12 mouse cellular contexts compared by ENCODE assay signal in the genomic region with DNA sequence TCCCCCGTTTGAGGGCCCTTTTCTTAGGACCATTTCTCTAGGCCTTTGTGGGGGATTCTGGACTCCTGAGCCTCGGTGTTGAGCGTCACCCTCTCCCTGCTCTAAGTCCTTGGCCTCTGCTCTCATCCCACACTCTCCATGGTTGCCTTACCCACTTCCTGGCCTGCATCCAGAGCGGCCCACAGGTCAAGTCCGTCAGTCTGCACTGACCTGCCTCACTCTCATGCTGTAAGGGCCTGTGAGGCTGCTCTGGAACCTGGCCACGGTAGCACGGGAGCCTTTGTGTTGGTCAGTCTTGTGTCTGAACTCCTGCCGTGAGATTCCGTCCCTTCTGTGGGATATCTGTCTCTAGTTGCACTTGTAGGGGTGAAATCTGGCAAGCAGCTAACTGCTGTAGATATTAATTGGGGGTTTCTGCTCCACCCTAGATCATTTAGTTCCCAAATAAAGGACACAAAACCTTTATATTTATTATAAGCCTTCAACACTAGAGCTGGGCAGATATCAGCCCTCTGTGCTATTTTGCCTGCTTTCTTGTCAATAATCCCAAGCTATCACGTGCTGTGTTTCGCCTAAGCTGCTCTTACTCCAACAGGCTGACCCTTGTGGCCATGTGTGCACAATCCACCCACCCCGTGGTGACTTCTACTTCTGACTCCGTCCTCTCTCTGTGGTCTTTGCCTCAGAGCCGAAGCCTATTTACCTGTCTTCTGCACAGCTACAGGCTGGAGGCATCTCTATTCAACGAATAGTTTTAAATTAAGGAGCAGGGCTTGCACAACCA.
DNase-seq lines count a peak whose midpoint lies in the region; ATAC-seq lines count a peak whose summit lies in the region.
"Had no signal": no experiment of that assay in that cellular context is flagged by ENCODE, and none has a peak within 500 bp of the region (broad histone marks: within the 10 kb centered on the region; RNA-seq: fewer than 3 reads in every experiment).

No protein-coding gene starts in this region.

- no peaks in the 10 kb centered on the region for H3K36me3 ChIP-seq in kidney, embryonic 15.5 days
- H3K36me3 ChIP-seq: limb, embryonic 10.5 days had no signal

- H3K9ac ChIP-seq in kidney, embryonic 15.5 days = no peak overlapping the region
- H3K9ac ChIP-seq: neural tube, embryonic 13.5 days had no signal

- H3K4me1 ChIP-seq in kidney, embryonic 15.5 days = peaks cover 31% of the 10 kb centered on the region

- no peak overlapping the region for H3K4me3 ChIP-seq in kidney, embryonic 15.5 days (replicated peaks)
- H3K4me3 ChIP-seq: limb, embryonic 10.5 days; neural tube, embryonic 13.5 days had no signal

- no peak overlapping the region for H3K4me2 ChIP-seq in kidney, embryonic 15.5 days
- H3K4me2 ChIP-seq: neural tube, embryonic 13.5 days had no signal

- DNase-seq in heart, adult 11 months = peak; percentile 89
- DNase-seq in heart, adult 18-20 months = no peak
- peak; percentile 64 for DNase-seq in kidney, adult 11 months
- DNase-seq in adrenal gland, postnatal 36 days = peak; percentile 23 to 28
- DNase-seq in kidney, postnatal 14 days = peak; percentile 59
- DNase-seq in layer of hippocampus, adult 11-12 months (ENCODE audit: low spot score) = no peak
- DNase-seq: right cerebral cortex, adult 18-20 months had no signal

- H3K9me3 ChIP-seq in kidney, embryonic 15.5 days (replicated peaks) = no peaks in the 10 kb centered on the region
- H3K9me3 ChIP-seq: limb, embryonic 10.5 days; neural tube, embryonic 13.5 days had no signal

- 81% methylated on average over 15 of the region's 15 CpGs for WGBS in kidney, embryonic 15.5 days

- no peak overlapping the region for H3K27ac ChIP-seq in kidney, embryonic 15.5 days
- H3K27ac ChIP-seq: limb, embryonic 10.5 days; neural tube, embryonic 13.5 days had no signal

- no peaks in the 10 kb centered on the region for H3K27me3 ChIP-seq in kidney, embryonic 15.5 days
- H3K27me3 ChIP-seq: neural tube, embryonic 13.5 days had no signal

- no peak for ATAC-seq in kidney, embryonic 15.5 days (replicated peaks; ENCODE audit: low FRiP score)
- ATAC-seq in erythroid progenitor cell, adult 5-6 weeks (replicated peaks; ENCODE audit: low FRiP score, poor library complexity, severe bottlenecking) = no peak
- ATAC-seq: midbrain, embryonic 16.5 days had no signal

Comparison
In these comparisons a context has a peak if more than half of its experiments do, and no peak if none do; other contexts are left out.
1. DNase-seq: peak in heart, adult 11 months (single experiment), kidney, adult 11 months (single experiment), adrenal gland, postnatal 36 days (2 of 2) and kidney, postnatal 14 days (single experiment); none in heart, adult 18-20 months (0 of 2) and layer of hippocampus, adult 11-12 months (single experiment).